Mouse (Mus musculus) limb, embryonic 14.5 days (tissue): Measurements from ENCODE around the gene Dhx40. TPM values are rescaled to one million over a fixed set of nuclear protein-coding genes. Genes with fewer than 3 reads are reported as not detected.
"Not testable (repeated sequence)": the region's sequence is repeated elsewhere in the genome, so short reads cannot be mapped to it uniquely, and the experiment has no call there.

Experiments used
- ATAC-seq: fragments of 200-750 bp; cut with Nextera tagmentation; 2 replicates; pipeline ENCODE4 v1.8.0; 2017; ENCODE audit warnings: low read depth, moderate number of reproducible peaks, moderate TSS enrichment; ENCODE audit not compliant: low FRiP score
- DNase-seq: peaks from one replicate; pipeline ENCODE4 v3.0.0-alpha.2; 2015; ENCODE audit warnings: low spot score
- H3K27ac ChIP-seq: fragments of 300-500 bp; sonication (generic); replicated peaks from 2 replicates; pipeline ENCODE4 v1.5.1; 2014; ENCODE audit warnings: low read depth, mild to moderate bottlenecking, low read length, moderate library complexity, mixed read lengths
- H3K27me3 ChIP-seq: fragments of 300-500 bp; sonication (generic); 2 replicates; pipeline ENCODE4 v1.6.1; 2014; ENCODE audit warnings: low read length, mixed read lengths; ENCODE audit not compliant: control insufficient read depth, insufficient read depth
- H3K36me3 ChIP-seq: fragments of 300-500 bp; sonication (generic); 2 replicates; pipeline ENCODE4 v1.6.1; 2014; ENCODE audit warnings: mild to moderate bottlenecking, low read length, moderate library complexity, mixed read lengths; ENCODE audit not compliant: control insufficient read depth, insufficient read depth
- H3K4me1 ChIP-seq: fragments of 300-500 bp; sonication (generic); 2 replicates; pipeline ENCODE4 v1.6.1; 2014; ENCODE audit warnings: antibody characterized with exemption, low read length, mixed read lengths; ENCODE audit not compliant: control insufficient read depth, insufficient read depth
- H3K4me2 ChIP-seq: fragments of 300-500 bp; sonication (generic); replicated peaks from 2 replicates; pipeline ENCODE4 v1.6.1; 2014; ENCODE audit warnings: low read depth, mild to moderate bottlenecking, low read length, moderate library complexity; ENCODE audit not compliant: severe bottlenecking
- H3K4me3 ChIP-seq: fragments of 300-500 bp; sonication (generic); replicated peaks from 2 replicates; pipeline ENCODE4 v1.5.1; 2014; ENCODE audit warnings: low read length
- H3K9ac ChIP-seq: fragments of 300-500 bp; sonication (generic); 2 replicates; pipeline ENCODE4 v1.6.1; 2014; ENCODE audit warnings: mild to moderate bottlenecking, low read depth, low read length, moderate library complexity; ENCODE audit not compliant: severe bottlenecking
- H3K9me3 ChIP-seq: fragments of 300-500 bp; sonication (generic); 2 replicates; pipeline ENCODE4 v1.6.1; 2016; ENCODE audit warnings: low read length; ENCODE audit not compliant: control insufficient read depth
- POLR2A ChIP-seq: fragments of 200-500 bp; IDR thresholded peaks from 2 replicates; pipeline ENCODE4 v1.8.0; 2012; ENCODE audit warnings: inconsistent platforms, mild to moderate bottlenecking, moderate library complexity, borderline replicate concordance; ENCODE audit not compliant: insufficient read depth, insufficient read length; ENCODE audit errors: extremely low read depth
- WGBS: fragments of 180-500 bp; shearing (Covaris S2); extraction: QIAGEN DNeasy Blood & Tissue Kit; methylation state at CpG from one replicate; pipeline ENCODE4 v1.1.7; 2014; 5-methylcytosine and 5-hydroxymethylcytosine counted together
- polyA plus RNA-seq, 2 experiments: library from polyadenylated mRNA; depleted of rRNA in 1 of 2; stranded (reverse) in 1 of 2; unstranded in 1 of 2; fragments of >200 nt; fragmentation: Nextera tagmentation in 1 of 2; extraction: Ambion mirVana in 1 of 2; gene quantifications; 2 replicates each; pipeline versions ENCODE4 v1.2.1 to v1.2.3; 2012 to 2014

Gene Dhx40
- polyA plus RNA-seq, 2 experiments = 15.2 to 23.3 TPM

DNA sequence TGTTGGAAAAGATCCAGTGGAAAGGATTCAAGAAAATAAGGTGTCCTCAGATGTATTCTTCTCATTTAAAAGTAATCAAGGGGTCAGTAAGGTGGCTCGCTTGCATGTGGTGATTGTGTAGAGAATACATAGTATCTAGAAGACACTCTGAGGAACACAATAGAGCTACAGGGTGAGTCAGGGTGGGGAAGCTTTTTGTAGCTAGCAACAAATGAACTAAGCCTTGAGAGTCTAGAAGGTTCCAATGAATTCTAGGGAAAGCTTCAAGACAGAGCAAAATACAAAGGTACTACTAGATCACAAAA, 3.7 kb upstream of the Dhx40 start:
- WGBS = 82% methylated on average over 1 of the region's 1 CpGs

DNA sequence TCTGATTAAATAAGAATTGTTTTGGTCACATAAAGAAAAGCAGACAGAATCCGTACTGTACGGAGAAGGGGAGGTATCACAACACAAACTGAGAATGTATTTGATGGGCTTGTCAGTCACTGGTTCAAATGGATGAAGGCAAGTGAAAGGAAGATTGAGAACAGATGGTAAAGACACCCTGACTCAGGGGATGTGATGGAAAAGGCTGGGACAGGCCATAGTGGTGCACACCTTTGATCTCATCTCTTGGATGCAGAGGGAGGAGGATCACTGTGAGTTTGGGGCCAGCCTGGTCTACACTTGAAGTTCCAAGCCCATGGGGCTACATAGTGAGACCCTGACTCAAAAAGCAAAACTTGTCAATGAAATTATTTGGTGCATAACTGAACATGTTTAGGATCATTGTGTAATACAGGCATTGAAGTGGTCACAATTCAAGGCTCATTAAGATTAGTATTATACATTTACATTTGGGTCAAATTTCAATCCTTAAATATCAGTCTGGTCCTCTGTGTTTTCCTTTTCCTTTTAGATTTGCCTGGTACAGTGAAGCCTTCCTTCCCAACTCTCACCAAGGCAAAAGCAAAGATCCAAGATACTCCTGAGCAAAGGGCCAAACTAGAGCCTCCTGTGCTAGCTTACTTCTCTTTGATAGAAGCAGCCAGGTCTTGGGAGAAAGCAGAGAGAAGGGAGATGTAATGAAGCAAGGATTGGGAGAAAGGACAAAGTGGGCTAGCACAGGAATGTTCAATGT, 3.2 kb upstream of the Dhx40 start:
- H3K9ac ChIP-seq = no peak overlapping the region
- H3K36me3 ChIP-seq = peaks cover 7% of the 10 kb centered on the region; the same call in 1 of the 2 replicates
- no peaks in the 10 kb centered on the region for H3K9me3 ChIP-seq
- ATAC-seq = no peak
- H3K4me2 ChIP-seq = no peak overlapping the region
- WGBS = 86% methylated on average over 2 of the region's 2 CpGs
- H3K4me3 ChIP-seq = no peak overlapping the region
- no peak overlapping the region for H3K27ac ChIP-seq
- no peak for TF ChIP-seq POLR2A
- DNase-seq = no peak
- no peaks in the 10 kb centered on the region for H3K27me3 ChIP-seq
- H3K4me1 ChIP-seq = peaks cover 8% of the 10 kb centered on the region

More for the DNA sequence above, 3.7 kb upstream of the Dhx40 start:
- Histone ChIP-seq H3K9me3 (no peaks in the 10 kb centered on the region), H3K4me3 (no peak overlapping the region), H3K4me1 (peaks cover 8% of the 10 kb centered on the region), H3K9ac (no peak overlapping the region), H3K4me2 (no peak overlapping the region), H3K36me3 (peaks cover 1% of the 10 kb centered on the region; the same call in 1 of the 2 replicates), H3K27me3 (no peaks in the 10 kb centered on the region), H3K27ac (no peak overlapping the region)
- no peak for ATAC-seq
- DNase-seq = no peak
- TF ChIP-seq POLR2A = no peak

DNA sequence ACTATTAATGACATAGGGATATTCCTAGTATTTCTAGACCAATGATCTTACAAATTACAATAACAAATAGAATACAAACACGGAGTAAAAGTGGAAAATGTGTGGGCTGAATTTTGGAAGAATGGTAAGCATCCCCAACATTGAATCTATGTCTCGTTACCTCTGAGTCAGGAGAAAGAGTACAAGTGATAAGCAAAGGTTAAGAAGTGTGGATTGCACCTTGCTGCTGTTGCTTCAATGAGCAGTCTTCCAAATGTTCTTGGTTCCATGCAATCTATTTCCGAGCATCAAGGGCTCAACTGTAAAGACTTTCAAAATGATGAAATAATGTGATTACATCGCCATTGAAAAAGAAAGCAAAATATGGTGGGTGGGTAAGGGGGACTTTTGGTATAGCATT, 2.3 kb upstream of the Dhx40 start:
- Histone ChIP-seq H3K27me3 (no peaks in the 10 kb centered on the region), H3K4me2 (no peak overlapping the region), H3K27ac (no peak overlapping the region), H3K36me3 (peaks cover 11% of the 10 kb centered on the region), H3K4me3 (no peak overlapping the region), H3K4me1 (peaks cover 8% of the 10 kb centered on the region), H3K9ac (no peak overlapping the region), H3K9me3 (no peaks in the 10 kb centered on the region)
- WGBS = 74% methylated on average over 4 of the region's 4 CpGs
- ATAC-seq = no peak
- no peak for TF ChIP-seq POLR2A
- DNase-seq = no peak

DNA sequence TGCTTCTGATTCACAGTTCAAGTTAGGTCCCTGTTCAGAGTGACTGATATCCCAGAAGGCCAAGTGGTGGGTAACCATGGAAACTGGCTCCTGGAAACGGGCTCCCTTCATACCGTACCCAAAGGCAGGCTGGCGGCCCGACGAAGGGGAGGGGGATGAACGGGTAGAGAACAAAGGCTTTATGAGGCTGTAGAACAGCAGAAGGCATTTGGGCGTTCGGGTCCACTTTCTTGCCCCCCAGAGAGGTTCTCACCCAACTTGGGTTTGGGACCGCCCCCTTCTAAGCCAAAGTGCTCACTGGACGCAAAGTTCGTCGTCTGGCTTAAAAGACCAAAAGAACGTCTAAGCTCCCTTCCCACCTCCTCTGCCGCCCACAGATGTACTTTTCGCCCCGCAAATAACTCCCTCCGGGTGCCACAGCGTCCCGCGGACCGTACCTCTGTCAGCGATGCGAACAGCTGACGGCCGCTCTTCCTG, 507 bp downstream of the Dhx40 start:
- Histone ChIP-seq H3K27me3 (no peaks in the 10 kb centered on the region), H3K9ac (peak overlapping the region; percentile 76), H3K27ac (peak overlapping the region; percentile 76), H3K36me3 (peaks cover 37% of the 10 kb centered on the region), H3K4me3 (peak overlapping the region; percentile 98), H3K9me3 (no peaks in the 10 kb centered on the region), H3K4me1 (peaks cover 8% of the 10 kb centered on the region), H3K4me2 (peak overlapping the region; percentile 51)
- DNase-seq (peak; percentile 52), ATAC-seq (peak; percentile 48)
- WGBS = under 1% methylated on average over 25 of the region's 25 CpGs
- no peak for TF ChIP-seq POLR2A

DNA sequence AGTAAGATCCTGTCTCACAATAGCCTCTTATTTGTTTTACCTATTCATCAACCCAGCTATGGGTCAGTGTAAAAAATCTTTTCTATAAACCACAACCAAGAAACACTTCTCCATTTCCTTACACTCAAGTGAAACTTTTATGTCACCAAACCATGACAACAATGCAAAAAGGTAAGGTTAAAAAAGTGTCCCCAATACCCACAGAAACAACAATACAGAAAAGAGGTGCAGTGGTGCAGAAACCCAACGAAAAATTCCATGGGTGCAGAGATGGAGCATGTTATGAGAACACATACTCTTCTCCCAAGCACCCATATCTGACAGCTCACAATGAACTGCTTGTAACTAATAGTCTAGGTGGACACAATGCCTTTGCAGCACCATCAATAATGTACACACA, 13.4 kb downstream of the Dhx40 start:
- Histone ChIP-seq H3K9ac (no peak overlapping the region), H3K27ac (no peak overlapping the region), H3K4me2 (no peak overlapping the region), H3K27me3 (no peaks in the 10 kb centered on the region), H3K9me3 (no peaks in the 10 kb centered on the region), H3K4me1 (no peaks in the 10 kb centered on the region), H3K4me3 (no peak overlapping the region), H3K36me3 (peaks cover 60% of the 10 kb centered on the region)
- TF ChIP-seq POLR2A = no peak
- WGBS = 84% methylated on average over 1 of the region's 1 CpGs
- DNase-seq (no peak), ATAC-seq (no peak)

DNA sequence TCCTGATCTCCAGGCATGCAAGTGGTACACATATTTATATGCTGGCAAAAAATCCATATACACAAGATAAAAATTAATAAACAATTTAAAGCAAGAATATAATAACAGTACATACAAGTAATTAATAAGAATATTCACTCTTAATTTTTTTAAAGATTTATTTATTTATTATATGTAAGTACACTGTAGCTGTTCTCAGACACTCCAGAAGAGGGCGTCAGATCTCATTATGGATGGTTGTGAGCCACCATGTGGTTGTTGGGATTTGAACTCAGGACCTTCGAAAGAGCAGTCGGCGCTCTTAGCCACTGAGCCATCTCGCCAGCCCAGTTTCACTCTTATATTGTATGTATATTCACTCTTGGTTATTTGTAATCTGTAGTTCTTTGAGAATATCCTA, 20.1 kb downstream of the Dhx40 start:
- H3K9ac ChIP-seq, H3K27ac ChIP-seq, H3K4me2 ChIP-seq, DNase-seq, ATAC-seq, H3K27me3 ChIP-seq, H3K4me1 ChIP-seq, H3K4me3 ChIP-seq, H3K9me3 ChIP-seq: not testable (repeated sequence)
- WGBS = 93% methylated on average over 5 of the region's 5 CpGs
- peaks cover 62% of the 10 kb centered on the region for H3K36me3 ChIP-seq
